Mouse (Mus musculus) intestine, embryonic 14.5 days (tissue): ENCODE measurements around the gene Eif4b. TPM values are rescaled to one million over a fixed set of nuclear protein-coding genes. Genes with fewer than 3 reads are reported as not detected.
A peak's percentile ranks its signal among the peaks of the same experiment; 100 is the strongest.

Experiments
- ATAC-seq: fragments of 200-750 bp; cut with Nextera tagmentation; replicated peaks from 2 replicates; pipeline ENCODE4 v1.8.0; 2017; ENCODE audit warnings: low read depth, moderate number of reproducible peaks, moderate TSS enrichment, moderate library complexity; ENCODE audit not compliant: low FRiP score, low TSS enrichment
- DNase-seq: peaks from one replicate; pipeline ENCODE4 v3.0.0-alpha.2; 2018; ENCODE audit warnings: low spot score
- H3K27ac ChIP-seq: fragments of 300-500 bp; sonication (generic); 2 replicates; pipeline ENCODE4 v1.5.1; 2014; ENCODE audit warnings: low read depth, mild to moderate bottlenecking, control low read depth
- H3K27me3 ChIP-seq: fragments of 300-500 bp; sonication (generic); replicated peaks from 2 replicates; pipeline ENCODE4 v1.6.1; 2014; ENCODE audit warnings: low read length, control low read depth; ENCODE audit not compliant: control insufficient read depth, insufficient read depth
- H3K36me3 ChIP-seq: fragments of 300-500 bp; sonication (generic); 2 replicates; pipeline ENCODE4 v1.6.1; 2014; ENCODE audit warnings: low read length, control low read depth; ENCODE audit not compliant: control insufficient read depth, insufficient read depth
- H3K4me1 ChIP-seq: fragments of 300-500 bp; sonication (generic); replicated peaks from 2 replicates; pipeline ENCODE4 v1.6.1; 2014; ENCODE audit warnings: low read length, control low read depth, mixed read lengths; ENCODE audit not compliant: control insufficient read depth, insufficient read depth
- H3K4me2 ChIP-seq: fragments of 300-500 bp; sonication (generic); 2 replicates; pipeline ENCODE4 v1.6.1; 2014; ENCODE audit warnings: low read length
- H3K4me3 ChIP-seq: fragments of 300-500 bp; sonication (generic); 2 replicates; pipeline ENCODE4 v1.5.1; 2014; ENCODE audit warnings: low read depth, low read length, control low read depth, mixed read lengths
- H3K9ac ChIP-seq: fragments of 300-500 bp; sonication (generic); 2 replicates; pipeline ENCODE4 v1.6.1; 2014; ENCODE audit warnings: mild to moderate bottlenecking, low read length
- H3K9me3 ChIP-seq: fragments of 300-500 bp; sonication (generic); 2 replicates; pipeline ENCODE4 v1.6.1; 2016; ENCODE audit warnings: low read length, control low read depth; ENCODE audit not compliant: control insufficient read depth
- WGBS: fragments of 180-500 bp; shearing (Covaris S2); extraction: QIAGEN DNeasy Blood & Tissue Kit; methylation state at CpG from one replicate; pipeline ENCODE4 v1.1.7; 2014; 5-methylcytosine and 5-hydroxymethylcytosine counted together
- polyA plus RNA-seq: library from polyadenylated mRNA; unstranded; fragments of >200 nt; fragmentation: Nextera tagmentation; extraction: Ambion mirVana; gene quantifications from 2 replicates; pipeline ENCODE4 v1.2.1, GENCODE M21; 2014

The Eif4b gene
- polyA plus RNA-seq, 1 experiment from 2014 or later = 141 TPM

- no peak overlapping the region for H3K27ac ChIP-seq
- no peaks in the 10 kb centered on the region for H3K4me1 ChIP-seq
- no peak overlapping the region for H3K4me3 ChIP-seq
- DNase-seq = no peak
- peaks cover 78% of the 10 kb centered on the region for H3K36me3 ChIP-seq
- no peaks in the 10 kb centered on the region for H3K27me3 ChIP-seq
- no peaks in the 10 kb centered on the region for H3K9me3 ChIP-seq
- no peak overlapping the region for H3K4me2 ChIP-seq
- H3K9ac ChIP-seq = no peak overlapping the region
- no peak for ATAC-seq
- 77% methylated on average over 4 of the region's 4 CpGs for WGBS
Observed at GRCm38 (mm10) chr15:102083028-102083427, 9.5 kb downstream of the Eif4b start.

DNA sequence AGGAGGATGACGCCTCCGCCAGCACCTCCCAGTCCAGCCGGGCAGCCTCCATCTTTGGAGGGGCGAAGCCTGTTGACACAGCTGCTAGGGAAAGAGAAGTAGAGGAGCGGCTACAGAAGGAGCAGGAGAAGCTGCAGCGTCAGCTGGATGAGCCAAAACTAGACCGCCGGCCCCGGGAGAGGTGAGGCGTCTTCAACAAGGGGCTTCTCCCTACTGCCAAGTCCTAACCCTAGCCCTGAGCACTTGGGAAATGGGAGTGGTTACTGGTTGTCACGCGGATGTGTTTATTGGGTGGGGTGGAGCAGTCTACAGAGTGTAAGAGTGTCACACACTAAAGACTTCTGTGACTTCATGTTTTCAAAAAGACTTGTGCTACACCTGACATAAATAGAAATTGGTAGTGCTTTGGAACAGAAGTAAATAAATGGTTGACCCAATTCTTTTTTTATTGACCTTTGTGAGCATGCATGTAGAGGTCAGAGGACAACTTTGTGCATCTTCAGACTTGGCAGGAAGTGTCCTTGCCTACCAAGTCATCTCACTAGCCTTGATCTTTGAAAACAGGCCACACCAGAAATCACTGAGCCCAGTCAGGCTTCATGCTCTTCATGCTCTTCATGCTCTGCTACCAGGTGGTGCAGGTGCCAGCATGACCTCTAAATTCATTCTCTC, 16.5 kb downstream of the Eif4b start:
- WGBS = 81% methylated on average over 12 of the region's 12 CpGs
- ATAC-seq = no peak

GRCm38 (mm10) chr15:102091063-102091679, 17.6 kb downstream of the Eif4b start:
- Histone ChIP-seq H3K4me1 (no peaks in the 10 kb centered on the region), H3K9me3 (no peaks in the 10 kb centered on the region), H3K27ac (no peak overlapping the region), H3K4me3 (no peak overlapping the region), H3K9ac (no peak overlapping the region), H3K36me3 (peaks cover 100% of the 10 kb centered on the region), H3K4me2 (no peak overlapping the region), H3K27me3 (no peaks in the 10 kb centered on the region)
- no peak for DNase-seq
- 77% methylated on average over 12 of the region's 12 CpGs for WGBS
- no peak for ATAC-seq

More for the DNA sequence above, 16.5 kb downstream of the Eif4b start:
- Histone ChIP-seq H3K27ac (no peak overlapping the region), H3K36me3 (peaks cover 100% of the 10 kb centered on the region), H3K9me3 (no peaks in the 10 kb centered on the region), H3K4me2 (no peak overlapping the region), H3K9ac (no peak overlapping the region), H3K4me3 (no peak overlapping the region), H3K4me1 (no peaks in the 10 kb centered on the region), H3K27me3 (no peaks in the 10 kb centered on the region)
- no peak for DNase-seq

- H3K9me3 ChIP-seq = no peaks in the 10 kb centered on the region
- no peak for DNase-seq
- ATAC-seq = no peak
- H3K4me3 ChIP-seq = no peak overlapping the region
- 79% methylated on average over 1 of the region's 1 CpGs for WGBS
- H3K27ac ChIP-seq = no peak overlapping the region
- peaks cover 100% of the 10 kb centered on the region for H3K36me3 ChIP-seq
- no peaks in the 10 kb centered on the region for H3K27me3 ChIP-seq
- no peaks in the 10 kb centered on the region for H3K4me1 ChIP-seq
- no peak overlapping the region for H3K4me2 ChIP-seq
- no peak overlapping the region for H3K9ac ChIP-seq
Observed at GRCm38 (mm10) chr15:102091688-102092087, 18.1 kb downstream of the Eif4b start.

DNA sequence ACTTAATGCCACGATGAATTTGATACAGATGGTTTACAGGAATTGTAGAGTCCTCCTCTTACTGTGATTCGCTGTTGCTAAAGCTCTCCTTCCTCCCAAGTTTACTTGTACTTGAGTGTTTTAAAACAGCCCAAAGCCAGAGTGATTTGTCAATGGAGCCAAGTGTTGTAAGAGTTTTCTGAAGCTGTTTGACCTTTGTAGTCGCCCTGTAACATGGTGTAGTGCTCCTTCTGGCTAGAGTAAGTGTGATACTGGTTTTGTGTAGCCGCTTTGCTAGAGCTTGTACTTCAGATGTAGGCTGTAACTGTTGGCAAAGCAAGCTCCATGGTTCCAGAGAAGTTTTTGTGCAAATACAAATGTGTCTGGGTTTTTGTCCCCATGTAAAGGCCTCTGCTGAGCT, 18.6 kb downstream of the Eif4b start:
- H3K4me3 ChIP-seq = no peak overlapping the region
- no peaks in the 10 kb centered on the region; the same call in 1 of the 2 replicates for H3K4me1 ChIP-seq
- ATAC-seq = no peak
- no peak overlapping the region for H3K27ac ChIP-seq
- WGBS = 83% methylated on average over 4 of the region's 4 CpGs
- no peak overlapping the region for H3K4me2 ChIP-seq
- no peak for DNase-seq
- H3K36me3 ChIP-seq = peaks cover 97% of the 10 kb centered on the region
- H3K9me3 ChIP-seq = no peaks in the 10 kb centered on the region
- no peaks in the 10 kb centered on the region for H3K27me3 ChIP-seq
- no peak overlapping the region for H3K9ac ChIP-seq

GRCm38 (mm10) chr15:102094157-102094556, 20.6 kb downstream of the Eif4b start:
- no peak overlapping the region for H3K4me3 ChIP-seq
- 28% methylated on average over 2 of the region's 2 CpGs for WGBS
- no peaks in the 10 kb centered on the region for H3K27me3 ChIP-seq
- peaks cover 10% of the 10 kb centered on the region for H3K4me1 ChIP-seq
- no peak overlapping the region for H3K4me2 ChIP-seq
- no peak overlapping the region for H3K27ac ChIP-seq
- ATAC-seq (no peak), DNase-seq (no peak)
- H3K9ac ChIP-seq = no peak overlapping the region
- peaks cover 89% of the 10 kb centered on the region for H3K36me3 ChIP-seq
- no peaks in the 10 kb centered on the region for H3K9me3 ChIP-seq

GRCm38 (mm10) chr15:102094988-102095387, 21.4 kb downstream of the Eif4b start:
- no peak for DNase-seq
- H3K9me3 ChIP-seq = no peaks in the 10 kb centered on the region
- H3K27ac ChIP-seq = no peak overlapping the region
- H3K4me1 ChIP-seq = peaks cover 18% of the 10 kb centered on the region
- no peak overlapping the region for H3K4me2 ChIP-seq
- no peak overlapping the region for H3K4me3 ChIP-seq
- peaks cover 80% of the 10 kb centered on the region for H3K36me3 ChIP-seq
- H3K27me3 ChIP-seq = no peaks in the 10 kb centered on the region
- no peak for ATAC-seq
- no peak overlapping the region for H3K9ac ChIP-seq
- WGBS = 83% methylated on average over 16 of the region's 16 CpGs

- H3K27me3 ChIP-seq = no peaks in the 10 kb centered on the region
- ATAC-seq (no peak), DNase-seq (no peak)
- H3K9ac ChIP-seq = no peak overlapping the region
- 0 out of 2 replicates have a peak overlapping the region, but pooled peaks have one; percentile 22 for H3K27ac ChIP-seq
- H3K4me2 ChIP-seq = no peak overlapping the region
- no peak overlapping the region for H3K4me3 ChIP-seq
- 71% methylated on average over 8 of the region's 8 CpGs for WGBS
- H3K36me3 ChIP-seq = peaks cover 57% of the 10 kb centered on the region
- H3K4me1 ChIP-seq = peaks cover 30% of the 10 kb centered on the region
- no peaks in the 10 kb centered on the region for H3K9me3 ChIP-seq
Observed at GRCm38 (mm10) chr15:102097147-102097915, 23.8 kb downstream of the Eif4b start.
